Mouse (Mus musculus): Measurements from ENCODE around the gene Soga1.

Soga1 gene

GRCm38 (mm10) chr2:157078793-157079700, at the start of gene Soga1:
Gene Soga1 (minus strand): TSS chr2:157079254.
- DNase-seq, result peak; percentile 66

- no peak for DNase-seq
These were observed 49.0 kb upstream of the Soga1 start for GRCm38 (mm10) chr2:157128072-157128471.

GRCm38 (mm10) chr2:157127370-157127769, 48.3 kb upstream of the Soga1 start:
- DNase-seq, result no peak

GRCm38 (mm10) chr2:157125246-157125645, 46.2 kb upstream of the Soga1 start:
- no peak for DNase-seq

GRCm38 (mm10) chr2:157121766-157122165, 42.7 kb upstream of the Soga1 start:
- no peak for DNase-seq

- DNase-seq, result no peak
These were observed 40.0 kb upstream of the Soga1 start for GRCm38 (mm10) chr2:157119075-157119474.

- no peak for DNase-seq
These were observed 39.5 kb upstream of the Soga1 start for GRCm38 (mm10) chr2:157118556-157118955.

GRCm38 (mm10) chr2:157116964-157117363, 37.9 kb upstream of the Soga1 start:
- no peak for DNase-seq

- DNase-seq, result no peak
These were observed 29.2 kb upstream of the Soga1 start for GRCm38 (mm10) chr2:157108236-157108635.

- no peak for DNase-seq
These were observed 25.4 kb upstream of the Soga1 start for GRCm38 (mm10) chr2:157104454-157104853.

- no peak for DNase-seq
These were observed 23.2 kb upstream of the Soga1 start for GRCm38 (mm10) chr2:157102256-157102655.

GRCm38 (mm10) chr2:157101650-157102049, 22.6 kb upstream of the Soga1 start:
- DNase-seq, result no peak

GRCm38 (mm10) chr2:157100319-157100605, 21.2 kb upstream of the Soga1 start:
- DNase-seq, result no peak

- no peak for DNase-seq
These were observed 20.7 kb upstream of the Soga1 start for GRCm38 (mm10) chr2:157099532-157100318.

- peak; percentile 65 for DNase-seq
These were observed 16.1 kb upstream of the Soga1 start for GRCm38 (mm10) chr2:157095005-157095755.

GRCm38 (mm10) chr2:157092024-157092423, 13.0 kb upstream of the Soga1 start:
- DNase-seq, result no peak

GRCm38 (mm10) chr2:157087536-157088317, 8.7 kb upstream of the Soga1 start:
- no peak for DNase-seq

- DNase-seq, result no peak
These were observed 7.7 kb upstream of the Soga1 start, which contains the start of gene Tldc2 for GRCm38 (mm10) chr2:157086796-157087195. Gene Tldc2 (plus strand): TSS chr2:157087055.

GRCm38 (mm10) chr2:157084831-157085585, 6.0 kb upstream of the Soga1 start:
- no peak for DNase-seq

GRCm38 (mm10) chr2:157081960-157082359, 2.9 kb upstream of the Soga1 start:
- no peak for DNase-seq

- no peak for DNase-seq
These were observed 2.3 kb upstream of the Soga1 start for GRCm38 (mm10) chr2:157081331-157081730.
